Mouse (Mus musculus) c-Kit-positive CD71-positive TER-119-negative erythroid progenitor cells, embryonic 14.5 days (primary cell): ENCODE measurements around the gene Cdk2ap2.
"Not testable (repeated sequence)": the region's sequence is repeated elsewhere in the genome, so short reads cannot be mapped to it uniquely, and the experiment has no call there.

Source experiments
- DNase-seq: peaks from one replicate; pipeline ENCODE4 v3.0.0-alpha.2; 2013; ENCODE audit warnings: low read depth

The Cdk2ap2 gene

GRCm38 (mm10) chr19:4118350-4118749, 21.4 kb downstream of the Cdk2ap2 start:
- DNase-seq = no peak

GRCm38 (mm10) chr19:4119716-4120487, 22.9 kb downstream of the Cdk2ap2 start:
- no peak for DNase-seq

- DNase-seq = no peak
Measured at GRCm38 (mm10) chr19:4120496-4120895, 23.5 kb downstream of the Cdk2ap2 start.

- peak; percentile 99 for DNase-seq
Measured at GRCm38 (mm10) chr19:4121097-4121805, 24.3 kb downstream of the Cdk2ap2 start.

- not testable (repeated sequence) for DNase-seq
Measured at GRCm38 (mm10) chr19:4121896-4122295, 24.9 kb downstream of the Cdk2ap2 start.

- peak; percentile 47 for DNase-seq
Measured at GRCm38 (mm10) chr19:4122411-4123370, 25.7 kb downstream of the Cdk2ap2 start.

- no peak for DNase-seq
Measured at GRCm38 (mm10) chr19:4124432-4124831, 27.4 kb downstream of the Cdk2ap2 start.

- DNase-seq = not testable (repeated sequence)
Measured at GRCm38 (mm10) chr19:4125268-4125667, 28.3 kb downstream of the Cdk2ap2 start.

GRCm38 (mm10) chr19:4125741-4126696, 29.0 kb downstream of the Cdk2ap2 start, which contains the start of gene Aip:
Gene Aip (minus strand): TSS chr19:4125858.
- peak; percentile 93 for DNase-seq

- DNase-seq = no peak
Measured at GRCm38 (mm10) chr19:4126759-4127495, 29.9 kb downstream of the Cdk2ap2 start.

GRCm38 (mm10) chr19:4129462-4129861, 32.5 kb downstream of the Cdk2ap2 start:
- no peak for DNase-seq

GRCm38 (mm10) chr19:4130106-4130505, 33.1 kb downstream of the Cdk2ap2 start:
- no peak for DNase-seq

GRCm38 (mm10) chr19:4131075-4131474, 34.1 kb downstream of the Cdk2ap2 start:
- DNase-seq = peak; percentile 55

GRCm38 (mm10) chr19:4131768-4132167, 34.8 kb downstream of the Cdk2ap2 start:
- no peak for DNase-seq

- no peak for DNase-seq
Measured at GRCm38 (mm10) chr19:4134354-4134753, 37.4 kb downstream of the Cdk2ap2 start.

GRCm38 (mm10) chr19:4135229-4135962, 38.4 kb downstream of the Cdk2ap2 start:
- DNase-seq = not testable (repeated sequence)

- not testable (repeated sequence) for DNase-seq
Measured at GRCm38 (mm10) chr19:4135963-4136345, 39.0 kb downstream of the Cdk2ap2 start.

GRCm38 (mm10) chr19:4136463-4136862, 39.5 kb downstream of the Cdk2ap2 start:
- no peak for DNase-seq

GRCm38 (mm10) chr19:4137913-4138312, 40.9 kb downstream of the Cdk2ap2 start:
- no peak for DNase-seq
